Mouse (Mus musculus): Measurements from ENCODE around the gene Npas4.
"Not testable (repeated sequence)": the region's sequence is repeated elsewhere in the genome, so short reads cannot be mapped to it uniquely, and the experiment has no call there.

The Npas4 gene

GRCm38 (mm10) chr19:4992904-4993303 lies 2.8 kb upstream of the Npas4 start:
- peak; percentile 87 for DNase-seq (ENCODE audit: low spot score)

GRCm38 (mm10) chr19:4992371-4992770 lies 2.3 kb upstream of the Npas4 start:
- DNase-seq (ENCODE audit: low spot score), result no peak

DNA sequence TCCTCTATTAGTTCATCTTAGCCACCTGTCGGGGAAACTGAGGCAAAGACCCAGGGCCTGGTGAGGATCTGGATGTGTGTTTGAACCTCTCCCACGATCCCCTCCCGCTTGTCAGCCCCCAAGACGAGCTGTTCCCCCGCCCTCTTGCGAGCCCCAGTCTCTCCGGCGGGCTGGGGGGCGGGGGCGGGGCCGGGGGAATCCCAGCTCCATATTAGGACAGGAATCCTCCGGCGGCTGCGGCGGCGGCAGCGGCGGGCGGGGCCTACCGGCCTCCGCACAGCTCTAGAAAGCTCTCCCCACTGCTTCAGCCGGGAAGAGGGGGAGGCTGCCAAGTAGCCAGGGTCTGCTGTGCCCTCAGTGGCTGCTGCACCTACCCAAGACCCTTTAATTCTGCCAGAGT lies 600 bp upstream of the Npas4 start:
- DNase-seq (ENCODE audit: low spot score), result no peak

GRCm38 (mm10) chr19:4989434-4990255 lies 471 bp downstream of the Npas4 start:
- peak; percentile 72 for DNase-seq (ENCODE audit: low spot score)

- peak; percentile 72 for DNase-seq (ENCODE audit: low spot score)
Observed at GRCm38 (mm10) chr19:4989013-4989412, 1.1 kb downstream of the Npas4 start.

- peak; percentile 72 for DNase-seq (ENCODE audit: low spot score)
Observed at GRCm38 (mm10) chr19:4981767-4982166, 8.3 kb downstream of the Npas4 start.

DNA sequence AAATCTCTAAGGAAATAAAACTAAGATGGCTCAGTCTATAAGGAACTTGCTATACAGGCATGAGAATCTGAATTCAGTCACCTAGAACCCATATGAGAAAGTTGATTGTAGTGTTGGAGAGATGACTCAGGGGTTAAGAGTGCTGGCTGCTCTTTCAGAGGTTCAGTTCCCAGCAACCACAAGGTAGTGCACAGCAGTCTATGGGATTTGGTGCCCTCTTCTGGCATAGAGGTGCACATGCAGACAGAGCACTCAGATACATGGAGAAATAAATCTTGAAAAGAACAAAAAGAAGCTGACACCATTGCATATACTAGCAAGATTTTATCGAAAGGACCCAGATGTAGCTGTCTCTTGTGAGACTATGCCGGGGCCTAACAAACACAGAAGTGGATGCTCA lies 21.9 kb downstream of the Npas4 start:
- DNase-seq (ENCODE audit: low spot score), result no peak

DNA sequence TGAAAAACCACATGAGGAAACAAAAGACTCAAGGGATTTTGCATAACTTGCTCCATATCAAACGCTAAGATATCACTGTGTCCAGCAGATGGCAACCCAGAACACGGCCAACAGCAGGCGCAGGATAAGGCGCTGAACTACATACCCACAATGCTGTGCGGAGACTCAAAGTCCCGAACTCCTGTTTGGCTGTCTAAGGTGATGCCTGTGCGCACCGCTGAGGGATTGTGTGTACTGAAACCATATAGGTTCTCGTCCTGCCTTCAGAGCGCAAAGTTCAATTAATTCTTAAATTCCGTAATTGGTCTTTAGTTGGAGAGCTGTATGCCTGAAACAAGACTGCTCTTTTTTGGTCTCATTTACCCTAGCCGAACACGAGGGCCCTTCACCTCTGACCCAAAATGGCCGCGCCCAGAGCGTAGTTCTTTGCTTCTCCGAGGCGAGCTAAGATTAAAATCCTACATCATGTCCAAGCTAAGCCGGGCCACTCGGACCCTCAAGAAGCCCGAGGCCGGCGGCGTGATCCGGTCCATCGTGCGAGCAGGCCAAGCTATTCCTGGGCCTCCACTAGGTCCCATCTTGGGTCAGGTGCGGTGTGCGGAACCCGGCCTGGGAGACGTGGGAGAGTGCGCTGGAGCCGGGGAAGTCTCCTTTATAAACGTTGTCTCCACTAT lies 28.1 kb downstream of the Npas4 start, which contains the start of gene Mrpl11:
Gene Mrpl11 (plus strand): TSS at position 220 of the 674 bp plus-strand sequence.
- peak; percentile 94 for DNase-seq (ENCODE audit: low spot score)

DNA sequence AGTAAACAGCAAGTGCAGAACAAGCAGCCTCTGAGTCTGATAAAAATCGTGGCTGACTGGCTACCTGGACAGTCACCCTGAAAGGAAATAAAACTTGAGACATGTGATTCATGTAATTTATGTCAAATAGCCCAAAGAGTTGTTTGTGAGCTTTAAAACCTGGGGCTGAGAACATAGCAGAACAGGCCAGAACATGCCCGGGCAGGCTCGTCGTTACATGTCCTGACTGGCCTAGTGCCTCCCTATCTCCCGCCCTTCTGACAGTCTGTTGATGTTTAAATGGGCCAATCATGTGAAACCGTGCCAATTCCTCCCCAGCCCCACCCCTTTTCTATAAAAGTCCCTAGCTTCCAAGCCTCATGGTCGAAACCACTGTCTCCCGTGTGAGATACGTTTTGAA lies 41.5 kb downstream of the Npas4 start:
- DNase-seq (ENCODE audit: low spot score), result not testable (repeated sequence)

- DNase-seq (ENCODE audit: low spot score), result no peak
Observed at GRCm38 (mm10) chr19:4945540-4945939, 44.6 kb downstream of the Npas4 start.

DNA sequence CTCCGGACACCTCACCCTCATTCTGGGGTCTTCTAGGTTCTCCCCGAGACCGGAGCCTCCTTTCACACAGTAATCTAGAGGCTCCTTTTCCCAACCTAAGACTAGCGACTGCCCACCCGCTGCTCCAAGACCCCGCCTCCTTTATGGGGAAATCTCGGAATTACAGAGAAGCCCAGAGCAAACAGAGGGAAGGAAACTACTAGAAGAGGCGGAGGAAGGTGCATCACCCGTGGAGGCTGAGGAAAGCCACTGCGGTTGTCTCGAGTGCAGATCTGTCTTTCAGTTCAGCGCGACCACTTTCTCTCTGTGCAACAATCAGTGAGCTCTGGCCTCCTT lies 46.9 kb downstream of the Npas4 start:
- DNase-seq (ENCODE audit: low spot score), result no peak

DNA sequence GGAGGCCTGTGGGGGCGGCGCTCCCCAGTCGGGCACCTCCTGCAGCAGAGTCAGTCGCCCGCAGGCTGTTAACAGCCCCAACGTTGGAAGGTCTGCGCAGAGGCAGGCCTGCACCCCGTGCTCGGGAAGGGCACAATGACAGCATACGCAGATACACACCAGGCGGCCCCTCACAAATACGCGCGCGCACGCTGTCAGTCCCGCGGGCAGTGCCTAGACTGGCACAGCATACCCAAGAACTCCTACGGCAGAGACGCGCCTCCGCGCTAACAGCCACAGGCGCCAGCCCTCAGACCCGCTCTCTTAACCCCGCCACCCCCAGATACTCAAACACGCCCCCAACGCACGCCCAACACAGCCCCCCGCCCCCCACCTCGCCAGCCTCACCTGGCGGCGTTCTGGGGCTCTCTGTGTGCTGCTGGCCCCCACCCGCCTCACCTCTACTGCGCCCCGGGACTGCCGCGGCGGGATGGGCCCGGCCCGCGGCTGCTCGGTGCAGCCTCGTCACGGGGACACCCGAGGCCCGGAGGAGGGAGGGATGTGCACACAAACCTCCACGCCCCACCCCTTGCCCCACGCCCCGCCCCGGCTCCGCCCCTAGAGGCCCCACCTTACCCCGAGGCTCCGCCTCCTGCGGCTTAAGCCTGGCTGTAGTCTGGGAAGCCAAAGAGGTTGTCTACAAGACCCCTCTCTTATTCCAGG lies 47.4 kb downstream of the Npas4 start, which contains the start of gene Peli3:
Gene Peli3 (minus strand): TSS at position 577 of the 702 bp plus-strand sequence.
- peak; percentile 76 for DNase-seq (ENCODE audit: low spot score)

GRCm38 (mm10) chr19:4937444-4938310 lies 52.4 kb downstream of the Npas4 start:
- DNase-seq (ENCODE audit: low spot score), result no peak

- no peak for DNase-seq (ENCODE audit: low spot score)
Observed at GRCm38 (mm10) chr19:4936896-4937295, 53.2 kb downstream of the Npas4 start.
